Mouse (Mus musculus) stomach, embryonic 15.5 days (tissue): ENCODE results near the gene Wee2. TPM values are rescaled to one million over a fixed set of nuclear protein-coding genes. Genes with fewer than 3 reads are reported as not detected.

ENCODE experiments used
- ATAC-seq: fragments of 200-750 bp; cut with Nextera tagmentation; 2 replicates; pipeline ENCODE4 v1.8.0; 2017; ENCODE audit warnings: low read depth, moderate number of reproducible peaks, moderate TSS enrichment; ENCODE audit not compliant: insufficient read depth, low FRiP score
- H3K27ac ChIP-seq: fragments of 300-500 bp; sonication (generic); 2 replicates; pipeline ENCODE4 v1.5.1; 2015; ENCODE audit warnings: mild to moderate bottlenecking, inconsistent platforms
- H3K27me3 ChIP-seq: fragments of 300-500 bp; sonication (generic); replicated peaks from 2 replicates; pipeline ENCODE4 v1.6.1; 2015; ENCODE audit warnings: inconsistent platforms
- H3K36me3 ChIP-seq: fragments of 300-500 bp; sonication (generic); 2 replicates; pipeline ENCODE4 v1.6.1; 2015; ENCODE audit warnings: inconsistent platforms
- H3K4me1 ChIP-seq: fragments of 300-500 bp; sonication (generic); 2 replicates; pipeline ENCODE4 v1.6.1; 2015; ENCODE audit warnings: inconsistent platforms
- H3K4me2 ChIP-seq: fragments of 300-500 bp; sonication (generic); 2 replicates; pipeline ENCODE4 v1.6.1; 2015; ENCODE audit warnings: mild to moderate bottlenecking, inconsistent platforms
- H3K4me3 ChIP-seq: fragments of 300-500 bp; sonication (generic); replicated peaks from 2 replicates; pipeline ENCODE4 v1.5.1; 2015; ENCODE audit warnings: inconsistent platforms
- H3K9ac ChIP-seq: fragments of 300-500 bp; sonication (generic); 2 replicates; pipeline ENCODE4 v1.6.1; 2015; ENCODE audit warnings: inconsistent platforms
- H3K9me3 ChIP-seq: fragments of 300-500 bp; sonication (generic); 2 replicates; pipeline ENCODE4 v1.6.1; 2016; ENCODE audit warnings: inconsistent platforms
- WGBS: fragments of 180-500 bp; shearing (Covaris S2); methylation state at CpG from one replicate; pipeline ENCODE4 v1.1.7; 2015; 5-methylcytosine and 5-hydroxymethylcytosine counted together
- polyA plus RNA-seq: library from polyadenylated mRNA; unstranded; fragments of >200 nt; fragmentation: Nextera tagmentation; extraction: Ambion mirVana; gene quantifications from 2 replicates; pipeline ENCODE4 v1.2.1, GENCODE M21; 2015

Gene Wee2
- polyA plus RNA-seq, 1 experiment from 2014 or later, result 0.05 TPM

DNA sequence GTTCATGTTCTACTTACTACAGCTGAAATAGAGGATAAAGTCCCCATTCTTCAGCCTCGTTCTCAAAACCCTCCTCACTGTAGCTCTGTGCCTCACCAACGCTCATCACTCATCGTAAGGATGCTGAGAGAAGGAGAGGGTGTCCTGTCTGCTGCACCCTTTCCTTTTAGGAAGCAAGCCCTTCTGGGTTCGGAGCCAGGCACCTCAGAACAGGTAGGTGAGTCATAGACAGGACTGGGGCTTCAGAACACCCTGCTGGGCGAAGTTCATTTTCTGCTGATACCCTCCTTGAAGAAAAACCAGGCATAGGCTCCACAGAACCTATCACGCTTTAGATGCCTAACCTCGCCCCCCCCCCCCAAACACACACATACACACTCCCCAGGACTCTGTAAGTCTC, 11.4 kb upstream of the Wee2 start:
- no peak overlapping the region for H3K4me2 ChIP-seq
- no peak overlapping the region for H3K4me3 ChIP-seq
- no peaks in the 10 kb centered on the region for H3K9me3 ChIP-seq
- no peaks in the 10 kb centered on the region for H3K36me3 ChIP-seq
- no peak overlapping the region for H3K27ac ChIP-seq
- no peak overlapping the region for H3K9ac ChIP-seq
- WGBS, result 83% methylated on average over 7 of the region's 7 CpGs
- H3K27me3 ChIP-seq, result no peaks in the 10 kb centered on the region
- 0 out of 2 replicates have a peak, but pooled peaks cover 8% of the 10 kb centered on the region for H3K4me1 ChIP-seq
- ATAC-seq, result no peak

DNA sequence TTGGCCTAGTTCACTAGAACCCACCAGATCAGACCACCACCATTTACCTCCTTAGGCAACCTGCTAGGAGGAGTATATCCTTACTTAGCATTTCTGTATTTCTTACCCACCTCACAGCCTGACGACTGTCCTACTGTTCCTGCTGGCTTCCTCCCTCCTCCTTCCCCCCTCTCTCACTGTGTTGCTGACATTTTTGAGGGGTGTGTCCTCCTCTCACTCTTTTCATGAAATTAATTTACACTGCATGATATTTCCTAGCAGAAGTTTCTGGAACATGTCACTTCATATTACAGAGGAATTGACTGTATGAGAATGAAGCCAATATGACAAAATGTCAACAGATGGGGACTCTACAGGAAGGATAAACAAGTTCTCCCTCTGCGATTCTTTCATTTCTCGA, 10.2 kb upstream of the Wee2 start:
- H3K4me1 ChIP-seq, result 0 out of 2 replicates have a peak, but pooled peaks cover 8% of the 10 kb centered on the region
- no peak overlapping the region for H3K4me2 ChIP-seq
- H3K27ac ChIP-seq, result no peak overlapping the region
- WGBS, result 48% methylated on average over 3 of the region's 3 CpGs
- no peak for ATAC-seq
- no peak overlapping the region for H3K9ac ChIP-seq
- H3K27me3 ChIP-seq, result no peaks in the 10 kb centered on the region
- no peaks in the 10 kb centered on the region for H3K9me3 ChIP-seq
- H3K4me3 ChIP-seq, result no peak overlapping the region
- no peaks in the 10 kb centered on the region for H3K36me3 ChIP-seq

DNA sequence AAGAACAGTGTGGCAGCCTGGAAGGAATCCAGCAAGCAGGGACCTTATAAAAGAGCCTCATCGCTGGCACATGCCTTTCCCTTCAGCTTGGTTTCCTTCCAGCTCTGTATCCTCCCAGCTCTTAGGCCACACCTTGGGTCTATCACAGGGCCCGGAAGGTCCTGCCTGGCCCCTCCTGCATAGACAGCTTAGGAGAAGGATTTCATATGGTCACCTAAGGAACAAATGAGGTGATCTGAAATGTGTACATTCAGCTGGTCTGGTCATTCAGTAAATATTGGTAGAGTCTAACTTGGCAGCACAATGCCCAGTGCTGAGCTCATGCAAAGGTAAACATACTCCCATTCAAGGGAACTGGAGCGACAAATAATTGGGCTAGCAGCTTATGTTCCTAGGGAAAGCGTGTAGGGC, 9.4 kb upstream of the Wee2 start:
- Histone ChIP-seq H3K4me3 (no peak overlapping the region), H3K4me1 (peaks cover 12% of the 10 kb centered on the region; the same call in 1 of the 2 replicates), H3K9ac (no peak overlapping the region), H3K4me2 (no peak overlapping the region), H3K36me3 (no peaks in the 10 kb centered on the region), H3K27me3 (no peaks in the 10 kb centered on the region), H3K27ac (peak overlapping the region; percentile 62; the same call in 1 of the 2 replicates), H3K9me3 (no peaks in the 10 kb centered on the region)
- peak; percentile 89 for ATAC-seq
- WGBS, result 58% methylated on average over 4 of the region's 4 CpGs

DNA sequence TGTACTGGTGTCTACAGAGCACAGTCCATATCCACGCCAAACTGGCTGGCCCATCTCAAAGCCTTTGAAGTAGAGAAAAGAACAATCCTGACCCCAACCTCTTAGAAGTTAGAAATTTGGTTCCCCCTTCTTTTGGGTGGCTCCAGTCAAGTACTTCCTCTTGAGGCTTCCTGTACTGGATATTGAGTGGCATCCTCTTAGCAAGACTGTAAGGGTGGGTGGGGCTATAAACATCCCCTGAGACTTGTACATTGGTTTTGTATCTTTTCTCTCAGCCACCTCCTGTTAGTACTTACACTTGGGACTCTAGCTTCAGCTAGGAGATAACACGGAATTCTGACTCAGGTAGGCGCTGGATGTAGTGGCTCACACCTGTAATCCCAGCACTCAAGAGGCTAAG, 8.6 kb upstream of the Wee2 start:
- H3K9me3 ChIP-seq, result no peaks in the 10 kb centered on the region
- ATAC-seq, result no peak
- H3K4me2 ChIP-seq, result no peak overlapping the region
- H3K9ac ChIP-seq, result no peak overlapping the region
- peak overlapping the region; percentile 62; the same call in 1 of the 2 replicates for H3K27ac ChIP-seq
- no peaks in the 10 kb centered on the region for H3K36me3 ChIP-seq
- WGBS, result 86% methylated on average over 3 of the region's 3 CpGs
- H3K4me3 ChIP-seq, result no peak overlapping the region
- no peaks in the 10 kb centered on the region for H3K27me3 ChIP-seq
- peaks cover 15% of the 10 kb centered on the region; the same call in 1 of the 2 replicates for H3K4me1 ChIP-seq

DNA sequence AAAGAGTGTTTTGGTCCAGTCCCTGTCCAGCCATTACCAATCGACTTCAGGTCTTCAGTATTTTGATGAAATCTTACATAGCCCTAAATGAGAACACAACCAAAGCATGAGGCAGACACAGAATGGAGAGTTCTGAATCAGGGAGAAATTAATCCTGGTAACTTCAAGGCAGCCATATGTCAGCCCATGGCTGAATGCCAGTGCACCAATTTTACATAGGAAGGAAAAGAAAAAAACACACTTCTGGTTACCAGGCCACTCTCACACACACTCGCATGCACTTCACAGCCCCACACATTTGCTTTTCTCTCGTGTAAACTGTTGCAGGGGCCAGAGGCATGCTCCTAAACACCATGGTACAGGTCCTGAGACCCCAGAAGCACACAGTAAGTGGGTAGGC, 8.0 kb upstream of the Wee2 start:
- H3K4me3 ChIP-seq, result no peak overlapping the region
- H3K27ac ChIP-seq, result peak overlapping the region; percentile 73
- WGBS, result 56% methylated on average over 3 of the region's 3 CpGs
- H3K27me3 ChIP-seq, result no peaks in the 10 kb centered on the region
- H3K36me3 ChIP-seq, result no peaks in the 10 kb centered on the region
- no peak for ATAC-seq
- no peak overlapping the region for H3K9ac ChIP-seq
- no peaks in the 10 kb centered on the region for H3K9me3 ChIP-seq
- no peak overlapping the region for H3K4me2 ChIP-seq
- peaks cover 15% of the 10 kb centered on the region; the same call in 1 of the 2 replicates for H3K4me1 ChIP-seq

DNA sequence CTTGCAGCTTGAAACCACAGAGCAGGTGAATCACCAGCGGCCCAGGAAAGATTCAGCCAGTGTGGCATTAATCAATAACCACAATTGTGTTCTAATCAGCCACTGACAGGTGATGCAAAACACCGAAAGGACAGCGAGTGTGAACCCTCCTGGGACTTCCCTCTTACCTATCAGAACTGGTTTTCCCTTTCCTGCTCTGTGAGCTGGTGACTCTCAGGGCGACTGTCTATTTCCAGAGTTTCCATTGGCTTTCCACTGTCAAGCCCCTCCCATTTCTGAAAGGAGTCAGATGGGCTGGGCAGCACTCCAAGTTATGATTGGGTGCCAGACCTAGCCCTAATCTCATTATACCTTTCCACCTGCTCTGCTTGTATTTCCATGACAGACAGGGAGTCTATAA, 7.5 kb upstream of the Wee2 start:
- Histone ChIP-seq H3K9me3 (no peaks in the 10 kb centered on the region), H3K4me2 (no peak overlapping the region), H3K4me1 (peaks cover 15% of the 10 kb centered on the region; the same call in 1 of the 2 replicates), H3K27ac (peak overlapping the region; percentile 73; the same call in 1 of the 2 replicates), H3K36me3 (no peaks in the 10 kb centered on the region), H3K27me3 (no peaks in the 10 kb centered on the region), H3K4me3 (no peak overlapping the region), H3K9ac (no peak overlapping the region)
- WGBS, result 48% methylated on average over 4 of the region's 4 CpGs
- no peak for ATAC-seq

DNA sequence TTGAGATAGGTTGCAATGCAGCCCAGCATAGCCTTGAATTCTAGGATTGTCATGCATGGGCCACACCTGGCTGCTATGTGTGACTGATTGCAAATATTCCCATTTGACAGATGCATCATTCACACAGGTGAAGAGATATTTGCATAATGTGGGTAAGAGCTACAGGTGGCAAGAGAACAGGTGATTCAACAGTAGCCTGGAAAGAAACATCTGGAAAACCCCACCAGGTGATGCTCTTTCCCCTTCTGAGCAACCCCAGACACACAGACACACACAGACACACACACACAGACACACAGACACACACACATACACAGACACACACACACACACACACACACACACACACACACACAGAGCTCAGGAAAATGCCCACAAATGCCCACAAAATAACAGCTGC, 7.1 kb upstream of the Wee2 start:
- H3K4me2 ChIP-seq, result no peak overlapping the region
- H3K27me3 ChIP-seq, result no peaks in the 10 kb centered on the region
- ATAC-seq, result no peak
- H3K4me1 ChIP-seq, result peaks cover 15% of the 10 kb centered on the region; the same call in 1 of the 2 replicates
- no peaks in the 10 kb centered on the region for H3K9me3 ChIP-seq
- no peaks in the 10 kb centered on the region for H3K36me3 ChIP-seq
- H3K27ac ChIP-seq, result 0 out of 2 replicates have a peak overlapping the region, but pooled peaks have one; percentile 73
- H3K9ac ChIP-seq, result no peak overlapping the region
- H3K4me3 ChIP-seq, result no peak overlapping the region

DNA sequence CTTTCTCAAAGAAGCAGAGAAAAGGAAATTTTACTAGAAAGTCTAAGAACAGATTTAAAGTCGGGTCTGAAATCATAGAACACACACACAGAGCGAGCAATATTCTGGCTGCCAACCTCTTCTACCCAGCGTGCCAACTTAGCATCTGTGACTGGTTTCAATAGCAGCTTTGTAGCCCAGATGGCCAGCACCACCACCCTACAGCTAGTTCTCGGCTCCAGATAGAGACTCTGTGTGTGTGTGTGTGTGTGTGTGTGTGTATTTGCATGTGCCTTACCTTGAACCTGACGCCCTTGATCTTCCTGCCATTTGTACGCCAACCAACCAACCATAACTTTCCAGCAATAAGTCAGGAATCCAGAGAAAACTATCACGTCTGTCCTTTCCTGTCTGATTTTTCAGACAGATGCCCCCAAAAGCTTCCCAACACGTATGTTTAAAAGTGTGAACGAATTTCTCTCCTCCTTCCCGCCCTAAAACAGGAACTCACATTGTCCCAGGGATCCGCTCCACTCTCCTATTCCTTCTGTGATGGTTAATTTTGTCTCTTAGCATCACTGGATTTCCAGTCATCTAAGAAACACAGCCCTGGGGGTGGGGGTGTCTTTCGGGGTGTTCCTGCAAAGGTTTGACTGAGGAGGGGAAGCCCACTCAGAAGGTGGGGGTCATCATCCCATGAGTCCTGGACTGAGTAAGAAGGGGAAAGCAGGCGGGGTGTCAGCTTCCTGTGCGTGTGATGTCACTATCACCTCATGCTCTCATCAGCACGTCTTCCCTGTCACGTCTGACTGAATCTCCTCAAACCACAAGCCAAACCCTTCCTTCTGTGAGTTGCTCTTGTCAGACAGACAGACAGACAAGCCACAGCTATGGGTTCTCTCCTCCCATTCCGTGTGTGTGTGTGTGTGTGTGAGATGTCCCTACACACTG, 6.3 kb upstream of the Wee2 start:
- ATAC-seq, result no peak
- 85% methylated on average over 17 of the region's 17 CpGs for WGBS
- Histone ChIP-seq H3K9ac (no peak overlapping the region), H3K4me2 (no peak overlapping the region), H3K27ac (no peak overlapping the region), H3K4me1 (peaks cover 15% of the 10 kb centered on the region; the same call in 1 of the 2 replicates), H3K27me3 (no peaks in the 10 kb centered on the region), H3K9me3 (no peaks in the 10 kb centered on the region), H3K4me3 (no peak overlapping the region), H3K36me3 (no peaks in the 10 kb centered on the region)

DNA sequence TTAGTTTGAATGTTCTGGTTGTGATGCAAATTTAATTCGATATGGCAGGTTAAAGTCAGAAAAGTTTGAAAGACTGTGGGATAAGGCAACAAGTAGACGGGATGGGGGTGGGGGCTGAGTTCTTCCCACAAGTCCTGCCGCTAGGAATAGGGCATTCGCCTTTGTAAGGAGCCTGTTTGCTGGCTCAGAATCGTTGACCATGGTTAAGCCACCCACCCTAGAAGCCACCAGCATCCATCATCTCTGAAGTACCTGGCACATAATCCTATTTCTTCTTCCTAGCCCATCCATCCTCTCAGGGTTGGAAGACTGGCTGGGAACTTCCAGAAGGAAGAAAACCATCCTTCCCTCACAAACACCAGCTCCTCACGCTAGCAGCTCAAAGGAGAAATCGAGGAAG, 4.2 kb upstream of the Wee2 start:
- 17% methylated on average over 7 of the region's 7 CpGs for WGBS
- ATAC-seq, result no peak

DNA sequence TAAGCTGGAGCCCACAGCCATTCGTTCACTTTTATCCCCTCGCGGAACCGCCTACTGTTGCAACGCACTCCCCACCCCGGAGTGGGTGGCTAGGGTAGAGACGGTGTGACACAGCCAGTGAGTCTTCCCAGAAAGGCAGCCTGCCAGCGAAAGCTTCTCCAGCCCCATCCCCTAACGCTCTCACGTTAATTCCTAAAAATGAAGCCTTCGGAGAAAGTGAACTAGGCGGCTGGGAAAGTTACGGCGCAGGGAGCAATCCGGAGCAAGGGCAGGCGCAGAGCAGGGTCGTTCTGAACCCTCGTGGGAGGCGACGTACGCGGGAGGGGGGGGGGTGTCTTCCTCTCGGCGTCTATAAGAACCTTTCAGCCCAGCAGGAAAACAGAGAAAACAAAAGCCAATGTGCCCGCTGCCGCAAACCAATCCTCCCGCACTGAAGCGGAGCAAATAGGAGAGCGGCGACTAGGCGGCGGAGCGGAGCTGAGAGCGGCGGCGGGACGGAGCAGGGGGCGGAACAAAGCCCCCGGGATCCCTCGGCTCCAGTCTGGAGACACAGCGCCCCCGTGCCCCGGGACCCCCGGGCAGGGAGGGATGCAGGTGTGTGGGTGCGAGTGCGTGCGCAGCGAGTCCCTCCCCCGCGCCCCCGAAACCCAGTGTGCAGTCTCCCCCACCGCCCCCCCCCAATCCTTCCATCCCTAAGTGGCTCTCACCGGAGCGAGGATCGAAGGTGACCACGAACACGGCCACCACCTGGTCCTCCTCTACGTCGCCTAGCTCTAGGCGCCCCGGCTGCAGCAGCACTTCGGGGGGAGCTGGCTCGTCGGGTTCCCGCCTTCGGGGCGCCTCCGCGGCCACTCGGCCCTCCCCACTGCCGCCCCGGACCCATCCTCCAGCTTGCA, 3.5 kb upstream of the Wee2 start:
- Histone ChIP-seq H3K9ac (peak overlapping the region; percentile 78), H3K27ac (peak overlapping the region; percentile 68; the same call in 1 of the 2 replicates), H3K27me3 (no peaks in the 10 kb centered on the region), H3K4me2 (peak overlapping the region; percentile 93), H3K4me1 (peaks cover 10% of the 10 kb centered on the region; the same call in 1 of the 2 replicates), H3K4me3 (peak overlapping the region; percentile 86), H3K9me3 (no peaks in the 10 kb centered on the region), H3K36me3 (no peaks in the 10 kb centered on the region)
- ATAC-seq, result peak; percentile 36
- WGBS, result under 1% methylated on average over 65 of the region's 72 CpGs

More for the DNA sequence above, 4.2 kb upstream of the Wee2 start:
- no peaks in the 10 kb centered on the region for H3K27me3 ChIP-seq
- no peaks in the 10 kb centered on the region for H3K9me3 ChIP-seq
- H3K4me1 ChIP-seq, result peaks cover 12% of the 10 kb centered on the region; the same call in 1 of the 2 replicates
- H3K9ac ChIP-seq, result peak overlapping the region; percentile 78; the same call in 1 of the 2 replicates
- H3K4me2 ChIP-seq, result peak overlapping the region; percentile 93
- peak overlapping the region; percentile 86 for H3K4me3 ChIP-seq
- H3K27ac ChIP-seq, result no peak overlapping the region
- H3K36me3 ChIP-seq, result no peaks in the 10 kb centered on the region

DNA sequence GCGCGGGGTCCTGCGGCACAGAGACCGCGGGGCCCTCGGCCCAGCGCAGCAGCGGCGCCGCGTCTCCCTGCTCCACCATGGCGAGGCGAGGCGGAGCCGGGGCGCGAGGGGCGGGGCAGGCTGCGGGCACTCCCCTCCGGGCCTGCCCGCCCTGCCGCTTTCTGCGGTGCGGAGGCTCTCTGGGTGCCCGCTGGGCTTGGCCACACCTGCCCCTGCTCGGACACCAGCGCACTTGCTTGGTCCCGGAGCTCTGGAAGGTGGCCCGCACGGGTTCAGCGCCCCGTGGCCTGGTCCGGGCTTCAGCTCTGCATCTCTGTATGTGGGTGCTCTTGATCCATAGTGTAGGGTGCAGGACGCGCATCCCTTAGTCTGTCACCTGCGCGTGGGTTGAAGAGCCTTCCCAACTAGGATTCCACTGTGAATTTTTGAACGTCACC, 2.8 kb upstream of the Wee2 start, which contains the start of gene E330009J07Rik:
Gene E330009J07Rik, minus strand, starts transcription at position 89 of the 437 bp plus-strand sequence.
- H3K27ac ChIP-seq, result peak within 1 kb of the TSS; percentile 68; the same call in 1 of the 2 replicates
- peak within 1 kb of the TSS; percentile 93 for H3K4me2 ChIP-seq
- WGBS, result 1% methylated on average over 38 of the region's 38 CpGs
- peaks cover 8% of the 10 kb centered on the region; the same call in 1 of the 2 replicates for H3K4me1 ChIP-seq
- no peaks in the 10 kb centered on the region for H3K27me3 ChIP-seq
- H3K36me3 ChIP-seq, result no peaks in the 10 kb centered on the region
- peak within 1 kb of the TSS; percentile 78 for H3K9ac ChIP-seq
- H3K9me3 ChIP-seq, result no peaks in the 10 kb centered on the region
- ATAC-seq, result peak; percentile 91
- H3K4me3 ChIP-seq, result peak within 1 kb of the TSS; percentile 86
